Mouse (Mus musculus): ENCODE measurements around the gene Ankrd22.

DNA sequence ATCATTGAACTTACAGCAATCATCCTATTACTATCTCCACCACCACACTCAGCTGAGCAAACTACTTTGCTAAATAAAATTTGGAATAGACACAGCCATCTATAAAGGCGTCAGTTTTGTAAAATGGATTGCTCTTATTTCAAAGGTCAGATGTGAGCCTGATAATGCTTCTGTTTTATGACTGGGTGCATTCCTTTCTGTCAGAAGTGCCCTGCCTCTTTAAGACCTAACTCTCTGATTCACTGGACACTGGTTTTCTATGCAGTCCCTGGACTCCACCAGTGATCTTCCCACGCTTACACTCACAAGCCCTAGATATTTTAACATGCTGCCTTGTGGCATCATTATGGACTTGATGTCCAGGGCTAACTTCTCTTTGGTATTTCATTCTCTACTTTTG lies 87.7 kb downstream of the Ankrd22 start:
- TF ChIP-seq CTCF (IDR thresholded peaks at IDR 0.05; ENCODE audit: control insufficient read depth, insufficient read depth, insufficient read length) (no peak), MYOG (IDR thresholded peaks at IDR 0.05; ENCODE audit: control insufficient read depth, extremely low read depth, insufficient read length) (no peak), USF1 (IDR thresholded peaks at IDR 0.05; ENCODE audit: low read depth) (no peak), FOSL1 (IDR thresholded peaks at IDR 0.05; ENCODE audit: insufficient read depth, low read length, poor library complexity, severe bottlenecking) (no peak), MYOD1 (IDR thresholded peaks at IDR 0.05; ENCODE audit: control insufficient read depth, insufficient read length, low read depth) (no peak)
